In the genomic region with DNA sequence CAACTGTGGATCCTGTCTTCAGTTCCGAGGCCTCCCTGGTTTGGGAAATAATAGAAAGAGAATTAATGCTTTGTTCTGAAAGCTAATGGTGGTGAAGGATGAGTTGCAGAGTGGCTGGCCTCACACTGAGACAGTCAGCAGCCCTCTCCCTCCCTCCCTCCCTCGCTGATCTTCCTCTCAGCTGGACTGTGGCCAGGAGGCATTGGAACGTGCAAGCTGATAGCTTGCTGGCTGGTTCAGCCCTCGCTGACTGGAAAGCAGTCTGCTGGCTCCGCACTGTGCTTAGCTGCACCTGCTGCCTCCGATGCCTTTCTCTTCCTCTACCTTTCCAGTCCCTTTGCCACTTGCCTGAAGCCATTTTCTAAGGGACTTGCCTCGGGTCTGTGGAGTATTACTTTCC, we compare ENCODE assay signal across 9 mouse cellular contexts.
DNase-seq lines count a peak whose midpoint lies in the region; ATAC-seq and TF ChIP-seq lines count a peak whose summit lies in the region.
"Had no signal": no experiment of that assay in that cellular context is flagged by ENCODE, and none has a peak within 500 bp of the region (broad histone marks: within the 10 kb centered on the region; RNA-seq: fewer than 3 reads in every experiment).

No protein-coding gene starts in this region.

- H3K27me3 ChIP-seq in MEL (ENCODE audit: control insufficient read depth in 1 of 2, insufficient read depth in 2 of 2, low read length in 2 of 2): peaks cover 3 to 5% of the 10 kb centered on the region in 2 experiments; a peak in 3 of 4 replicates
- H3K27me3 ChIP-seq in embryonic facial prominence, embryonic 12.5 days: no peaks in the 10 kb centered on the region
- no peaks in the 10 kb centered on the region for H3K27me3 ChIP-seq in heart, postnatal 0 days (ENCODE audit: control insufficient read depth, insufficient read depth, low read length)
- H3K27me3 ChIP-seq in midbrain, embryonic 14.5 days (ENCODE audit: control insufficient read depth, insufficient read depth, low read length): no peaks in the 10 kb centered on the region

- WGBS in embryonic facial prominence, embryonic 12.5 days: 14% methylated on average over 7 of the region's 7 CpGs
- 4% methylated on average over 7 of the region's 7 CpGs for whole genome bisulfite sequencing in heart, postnatal 0 days
- 12% methylated on average over 7 of the region's 7 CpGs for WGBS in midbrain, embryonic 14.5 days

- peak; percentile 56 for DNase-seq in MEL (ENCODE audit: low read depth, low spot score)
- DNase-seq in adrenal gland, postnatal 10 days: peak; percentile 87
- peak; percentile 82 for DNase-seq in heart, postnatal 0 days (ENCODE audit: low spot score)
- DNase-seq in kidney, postnatal 36 days: peak; percentile 85 to 91
- DNase-seq in midbrain, embryonic 14.5 days: peak; percentile 87
- DNase-seq in urinary bladder, postnatal 25 days (ENCODE audit: low spot score): peak; percentile 44
- no peak for DNase-seq in frontal cortex, postnatal 10 days (ENCODE audit: low spot score in 2 of 2)

- peaks cover 0 to 2% of the 10 kb centered on the region in 2 experiments; a peak in 2 of 4 replicates for H3K36me3 ChIP-seq in MEL (ENCODE audit: control insufficient read depth in 1 of 2, insufficient read depth in 2 of 2, low read length in 2 of 2)
- H3K36me3 ChIP-seq in embryonic facial prominence, embryonic 12.5 days: no peaks in the 10 kb centered on the region
- no peaks in the 10 kb centered on the region for H3K36me3 ChIP-seq in heart, postnatal 0 days (replicated peaks; ENCODE audit: control insufficient read depth, insufficient read depth, low read length)
- no peaks in the 10 kb centered on the region for H3K36me3 ChIP-seq in midbrain, embryonic 14.5 days (ENCODE audit: control insufficient read depth, insufficient read depth, low read length)
- H3K36me3 ChIP-seq: limb, embryonic 15.5 days had no signal

- no peak for TF ChIP-seq EP300 in MEL (IDR thresholded peaks at IDR 0.05; ENCODE audit: low read depth in 1 of 2, low read length in 2 of 2)
- no peak for TF ChIP-seq EP300 in heart, postnatal 0 days (IDR thresholded peaks at IDR 0.05; ENCODE audit: low read depth)

- ATAC-seq in embryonic facial prominence, embryonic 12.5 days (ENCODE audit: insufficient number of reproducible peaks, insufficient read depth, low FRiP score, low TSS enrichment): peak; percentile 41; the same call in 1 of the 2 replicates
- ATAC-seq in heart, postnatal 0 days (ENCODE audit: insufficient read depth, low read depth): peak; percentile 80
- ATAC-seq in midbrain, embryonic 14.5 days (ENCODE audit: low FRiP score, low TSS enrichment): peak; percentile 76

- H3K4me1 ChIP-seq in MEL (ENCODE audit: control insufficient read depth in 1 of 2, insufficient read depth in 2 of 2, low read length in 2 of 2): no peaks in the 10 kb centered on the region
- H3K4me1 ChIP-seq in embryonic facial prominence, embryonic 12.5 days: peaks cover 17% of the 10 kb centered on the region
- peaks cover 33% of the 10 kb centered on the region for H3K4me1 ChIP-seq in heart, postnatal 0 days (ENCODE audit: control insufficient read depth, insufficient read depth)
- peaks cover 5% of the 10 kb centered on the region; the same call in 1 of the 2 replicates for H3K4me1 ChIP-seq in midbrain, embryonic 14.5 days (ENCODE audit: control insufficient read depth, insufficient read depth, low read length)

- TF ChIP-seq RAD21 in MEL (IDR thresholded peaks at IDR 0.05; ENCODE audit: low read depth, low read length): no peak

- H3K9ac ChIP-seq in MEL (ENCODE audit: control insufficient read depth, low read depth, low read length, poor library complexity, severe bottlenecking): no peak overlapping the region
- no peak overlapping the region for H3K9ac ChIP-seq in embryonic facial prominence, embryonic 12.5 days
- no peak overlapping the region for H3K9ac ChIP-seq in heart, postnatal 0 days (replicated peaks; ENCODE audit: low read depth, low read length)
- H3K9ac ChIP-seq in midbrain, embryonic 14.5 days (replicated peaks; ENCODE audit: low read length): no peak overlapping the region
- H3K9ac ChIP-seq: limb, embryonic 15.5 days had no signal

- no peak overlapping the region for H3K4me3 ChIP-seq in MEL (ENCODE audit: control insufficient read depth in 1 of 2, insufficient read depth in 1 of 2, low read depth in 2 of 2, low read length in 2 of 2)
- no peak overlapping the region for H3K4me3 ChIP-seq in embryonic facial prominence, embryonic 12.5 days
- no peak overlapping the region for H3K4me3 ChIP-seq in heart, postnatal 0 days (ENCODE audit: low read depth, low read length)
- H3K4me3 ChIP-seq in midbrain, embryonic 14.5 days (replicated peaks; ENCODE audit: low read depth, low read length): no peak overlapping the region
- H3K4me3 ChIP-seq: limb, embryonic 15.5 days had no signal

- no peaks in the 10 kb centered on the region for H3K9me3 ChIP-seq in MEL (replicated peaks; ENCODE audit: insufficient read depth, low read length)
- no peaks in the 10 kb centered on the region for H3K9me3 ChIP-seq in embryonic facial prominence, embryonic 12.5 days
- no peaks in the 10 kb centered on the region for H3K9me3 ChIP-seq in heart, postnatal 0 days (replicated peaks; ENCODE audit: control insufficient read depth, low read length)
- H3K9me3 ChIP-seq in midbrain, embryonic 14.5 days (ENCODE audit: control insufficient read depth, low read length): no peaks in the 10 kb centered on the region
- H3K9me3 ChIP-seq: limb, embryonic 15.5 days had no signal

- no peak for TF ChIP-seq POLR2A in MEL (IDR thresholded peaks at IDR 0.05; ENCODE audit: control insufficient read depth in 1 of 2, insufficient read depth in 1 of 2, low read depth in 1 of 2, low read length in 2 of 2, poor library complexity in 1 of 2)

- no peak for TF ChIP-seq CTCF in MEL (IDR thresholded peaks at IDR 0.05 in 2 of 3, conservative IDR thresholded peaks at IDR 0.05 in 1 of 3; ENCODE audit: control insufficient read depth in 1 of 3, insufficient read depth in 1 of 3, low read depth in 2 of 3, low read length in 3 of 3, poor library complexity in 1 of 3, severe bottlenecking in 1 of 3)
- TF ChIP-seq CTCF in heart, postnatal 0 days (IDR thresholded peaks at IDR 0.05; ENCODE audit: low read depth): no peak

- no peak overlapping the region for H3K4me2 ChIP-seq in embryonic facial prominence, embryonic 12.5 days (replicated peaks)
- H3K4me2 ChIP-seq in heart, postnatal 0 days (ENCODE audit: low read depth, low read length): peak overlapping the region; percentile 11
- H3K4me2 ChIP-seq in midbrain, embryonic 14.5 days (ENCODE audit: low read length): peak overlapping the region; percentile 21; the same call in 1 of the 2 replicates
- H3K4me2 ChIP-seq: limb, embryonic 15.5 days had no signal

- no peak overlapping the region for H3K27ac ChIP-seq in MEL (ENCODE audit: control insufficient read depth, low read depth, low read length)
- no peak overlapping the region for H3K27ac ChIP-seq in embryonic facial prominence, embryonic 12.5 days
- peak overlapping the region; percentile 4; the same call in 1 of the 2 replicates for H3K27ac ChIP-seq in heart, postnatal 0 days (ENCODE audit: low read depth)
- no peak overlapping the region for H3K27ac ChIP-seq in midbrain, embryonic 14.5 days (replicated peaks; ENCODE audit: low read depth, low read length)
- H3K27ac ChIP-seq: limb, embryonic 15.5 days had no signal

- no peaks in the 10 kb centered on the region for H3K79me2 ChIP-seq in MEL (ENCODE audit: control insufficient read depth, insufficient read depth, low read length, poor library complexity)

TF ChIP-seq in MEL, 35 proteins besides CTCF, POLR2A, EP300 and RAD21:
- TF ChIP-seq TCF12 (IDR thresholded peaks at IDR 0.05; ENCODE audit: low read depth, low read length): no peak
- TF ChIP-seq RCOR1 (IDR thresholded peaks at IDR 0.05; ENCODE audit: low read depth, low read length): no peak
- TF ChIP-seq POLR2AphosphoS2 (IDR thresholded peaks at IDR 0.05; ENCODE audit: low read length): no peak
- TF ChIP-seq MYC (IDR thresholded peaks at IDR 0.05; ENCODE audit: low read depth, low read length): no peak
- no peak for TF ChIP-seq MAZ (IDR thresholded peaks at IDR 0.05; ENCODE audit: low read depth, low read length)
- TF ChIP-seq MYB (IDR thresholded peaks at IDR 0.05; ENCODE audit: low read depth, low read length): no peak
- TF ChIP-seq MAFK (IDR thresholded peaks at IDR 0.05; ENCODE audit: borderline replicate concordance, low read depth, low read length): no peak
- no peak for TF ChIP-seq USF2 (IDR thresholded peaks at IDR 0.05; ENCODE audit: borderline replicate concordance in 1 of 2, insufficient read depth in 1 of 2, low read depth in 1 of 2, low read length in 2 of 2)
- TF ChIP-seq TAL1 (IDR thresholded peaks at IDR 0.05; ENCODE audit: low read length): no peak
- no peak for TF ChIP-seq KAT2A (conservative IDR thresholded peaks at IDR 0.05; ENCODE audit: low read depth, low read length)
- no peak for TF ChIP-seq POLR2AphosphoS5 (IDR thresholded peaks at IDR 0.05; ENCODE audit: borderline replicate concordance, low read depth, low read length)
- TF ChIP-seq SMC3 (IDR thresholded peaks at IDR 0.05; ENCODE audit: low read depth, low read length): no peak
- TF ChIP-seq NELFE (IDR thresholded peaks at IDR 0.05; ENCODE audit: low read depth, low read length): no peak

Comparison
In these comparisons a context has a peak if more than half of its experiments do, and no peak if none do; other contexts are left out.
1. DNase-seq: peak in MEL (single experiment), adrenal gland, postnatal 10 days (single experiment), heart, postnatal 0 days (single experiment), kidney, postnatal 36 days (2 of 2), midbrain, embryonic 14.5 days (single experiment) and urinary bladder, postnatal 25 days (single experiment); none in frontal cortex, postnatal 10 days (0 of 2).
2. Peak in every context shown above with its lines, with median percentiles within 50 percentile points of each other: ATAC-seq.